Mouse (Mus musculus) adrenal gland, adult 8-10 months (tissue): ENCODE measurements around the gene Mid2. TPM values are rescaled to one million over a fixed set of nuclear protein-coding genes. Genes with fewer than 3 reads are reported as not detected.

Experiments used
- total RNA-seq, 4 experiments: library from RNA; stranded (reverse); gene quantifications; 2 replicates each; pipeline ENCODE4 v1.2.4; 2022

Mid2 gene
- total RNA-seq, 4 experiments from 2014 or later: 33.5 to 49.0 (median 40.7) TPM

Other genes starting within 250 kb of the Mid2 start
- gene Prps1, start 208.0 kb upstream of the Mid2 start, total RNA-seq: 10 to 100 TPM; 18.5 to 32.8 (median 23.6) TPM
- gene Tsc22d3, start 63.9 kb upstream of the Mid2 start, total RNA-seq: 100 to 1,000 TPM in 3 of 4 experiments, 10 to 100 TPM in 1; 95.1 to 116 (median 103) TPM
- not detected for gene Tex13b, start 148.8 kb downstream of the Mid2 start, total RNA-seq
- not detected for gene Vsig1, start 243.0 kb downstream of the Mid2 start, total RNA-seq